Mouse (Mus musculus) spleen, embryonic (tissue): Measurements from ENCODE around the gene Aip.

Experiments used
- CTCF ChIA-PET: fragments of 350-600 bp; sonication (Branson Sonifier 250); formaldehyde crosslinking; loops from one replicate; lab custom pipeline; 2022; lab: Charles Lee

The Aip gene

GRCm38 (mm10) chr19:4115144-4115543 lies 10.5 kb downstream of the Aip start:
- CTCF ChIA-PET, result interaction anchor here (0.5 kb wide), 1 partner anchor 262 kb away, joined by 5 read pairs; no protein-coding TSS in a partner anchor

- CTCF ChIA-PET, result interaction anchor here (1.0 kb wide), 1 partner anchor 93 kb away, joined by 3 read pairs; no protein-coding TSS in a partner anchor
Observed at GRCm38 (mm10) chr19:4114551-4114950, 11.1 kb downstream of the Aip start.

GRCm38 (mm10) chr19:4113806-4114230 lies 11.8 kb downstream of the Aip start:
- CTCF ChIA-PET, result interaction anchor here (1.0 kb wide), 1 partner anchor 94 kb away, joined by 3 read pairs; no protein-coding TSS in a partner anchor

GRCm38 (mm10) chr19:4113186-4113805 lies 12.4 kb downstream of the Aip start:
- CTCF ChIA-PET, result no interaction called here

- CTCF ChIA-PET, result interaction anchor here (0.6 kb wide), 1 partner anchor 137 kb away, joined by 3 read pairs; no protein-coding TSS in a partner anchor
Observed at GRCm38 (mm10) chr19:4112063-4112960, 13.3 kb downstream of the Aip start.

GRCm38 (mm10) chr19:4108535-4108934 lies 17.1 kb downstream of the Aip start:
- CTCF ChIA-PET, result no interaction called here

- CTCF ChIA-PET, result no interaction called here
Observed at GRCm38 (mm10) chr19:4106654-4107053, 19.0 kb downstream of the Aip start.

GRCm38 (mm10) chr19:4104675-4105194 lies 20.9 kb downstream of the Aip start:
- CTCF ChIA-PET, result interaction anchor here (0.7 kb wide), 2 partner anchors 58 to 121 kb away, joined by 3 read pairs; no protein-coding TSS in a partner anchor

GRCm38 (mm10) chr19:4103792-4104191 lies 21.9 kb downstream of the Aip start:
- CTCF ChIA-PET, result interaction anchor here (0.7 kb wide), 2 partner anchors 59 to 122 kb away, joined by 3 read pairs; no protein-coding TSS in a partner anchor

- CTCF ChIA-PET, result no interaction called here
Observed at GRCm38 (mm10) chr19:4103294-4103693, 22.4 kb downstream of the Aip start.

GRCm38 (mm10) chr19:4102626-4103025 lies 23.0 kb downstream of the Aip start:
- CTCF ChIA-PET, result no interaction called here

GRCm38 (mm10) chr19:4102049-4102448 lies 23.6 kb downstream of the Aip start:
- CTCF ChIA-PET, result no interaction called here

GRCm38 (mm10) chr19:4101466-4101865 lies 24.2 kb downstream of the Aip start:
- CTCF ChIA-PET, result no interaction called here

GRCm38 (mm10) chr19:4100718-4101261 lies 24.9 kb downstream of the Aip start:
- CTCF ChIA-PET, result no interaction called here

GRCm38 (mm10) chr19:4099837-4100717 lies 25.6 kb downstream of the Aip start, which contains the start of gene Pitpnm1:
Gene Pitpnm1, plus strand, starts transcription at chr19:4099998.
- CTCF ChIA-PET, result interaction anchor here (1.0 kb wide), 1 partner anchor 117 kb away, joined by 8 read pairs; no protein-coding TSS in a partner anchor

- CTCF ChIA-PET, result interaction anchor here (0.7 to 1.1 kb wide), 3 partner anchors 118 to 716 kb away, joined by 5 to 8 read pairs (median 6); no protein-coding TSS in a partner anchor
Observed at GRCm38 (mm10) chr19:4099056-4099455, 26.6 kb downstream of the Aip start.

GRCm38 (mm10) chr19:4098426-4098825 lies 27.2 kb downstream of the Aip start:
- CTCF ChIA-PET, result interaction anchor here (0.7 to 1.1 kb wide), 2 partner anchors 131 to 389 kb away, joined by 3 to 6 read pairs; no protein-coding TSS in a partner anchor

- CTCF ChIA-PET, result interaction anchor here (1.0 kb wide), 1 partner anchor 40 kb away, joined by 3 read pairs; no protein-coding TSS in a partner anchor
Observed at GRCm38 (mm10) chr19:4097441-4097825, 28.2 kb downstream of the Aip start.

GRCm38 (mm10) chr19:4096642-4097440 lies 28.8 kb downstream of the Aip start, which contains the start of gene Cdk2ap2:
Gene Cdk2ap2, plus strand, starts transcription at chr19:4097182.
- CTCF ChIA-PET, result interaction anchor here (1.0 kb wide), 1 partner anchor 41 kb away, joined by 3 read pairs; no protein-coding TSS in a partner anchor
